Mouse (Mus musculus) ES-Bruce4 (cell line): ENCODE measurements around the gene Plcxd2. TPM values are rescaled to one million over a fixed set of nuclear protein-coding genes. Genes with fewer than 3 reads are reported as not detected.

Experiments used
- H3K27ac ChIP-seq: 2 replicates; pipeline ENCODE4 v1.5.1; 2012; ENCODE audit warnings: low read length, inconsistent platforms; ENCODE audit not compliant: insufficient read depth
- H3K27me3 ChIP-seq: 2 replicates; pipeline ENCODE4 v1.6.1; 2012; ENCODE audit warnings: mild to moderate bottlenecking, low read length, inconsistent platforms; ENCODE audit not compliant: control insufficient read depth, poor library complexity, insufficient read depth, severe bottlenecking
- H3K36me3 ChIP-seq: 2 replicates; pipeline ENCODE4 v1.6.1; 2012; ENCODE audit warnings: inconsistent platforms, mild to moderate bottlenecking, low read length, moderate library complexity; ENCODE audit not compliant: control insufficient read depth, poor library complexity, insufficient read depth, severe bottlenecking
- H3K4me1 ChIP-seq: one replicate; pipeline ENCODE4 v1.8.1; 2011; ENCODE audit warnings: low read length; ENCODE audit not compliant: control insufficient read depth, insufficient read depth
- H3K4me3 ChIP-seq: 2 replicates; pipeline ENCODE4 v1.5.1; 2011; ENCODE audit warnings: low read depth, mild to moderate bottlenecking, low read length
- H3K9ac ChIP-seq: 2 replicates; pipeline ENCODE4 v1.6.1; 2012; ENCODE audit warnings: low read depth, mild to moderate bottlenecking, inconsistent platforms; ENCODE audit not compliant: poor library complexity, severe bottlenecking
- H3K9me3 ChIP-seq: replicated peaks from 2 replicates; pipeline ENCODE4 v1.6.1; 2012; ENCODE audit warnings: mild to moderate bottlenecking, low read length, inconsistent platforms; ENCODE audit not compliant: control insufficient read depth, poor library complexity, insufficient read depth, severe bottlenecking
- CTCF ChIP-seq: IDR thresholded peaks from one replicate; pipeline ENCODE4 v1.8.1; 2011; ENCODE audit warnings: low read depth, low read length
- EP300 ChIP-seq: IDR thresholded peaks from 2 replicates; pipeline ENCODE4 v1.6.1; 2011; ENCODE audit warnings: low read depth, low read length; ENCODE audit not compliant: insufficient read depth
- POLR2A ChIP-seq: IDR thresholded peaks from one replicate; pipeline ENCODE4 v1.8.1; 2011; ENCODE audit warnings: low read length; ENCODE audit not compliant: insufficient read depth
- polyA plus RNA-seq: library from polyadenylated mRNA; stranded (reverse); fragments of >200 nt; gene quantifications from 2 replicates; pipeline ENCODE4 v1.2.4, GENCODE M21; 2011; ENCODE audit warnings: low read depth; ENCODE audit not compliant: missing spikeins, insufficient read depth, insufficient read length

The Plcxd2 gene
- polyA plus RNA-seq, 1 experiment = 3.3 TPM

GRCm38 (mm10) chr16:45998231-45998630 is 11.8 kb downstream of the Plcxd2 start:
- Histone ChIP-seq H3K9me3 (no peaks in the 10 kb centered on the region), H3K4me3 (no peak overlapping the region), H3K9ac (no peak overlapping the region), H3K4me1 (no peaks in the 10 kb centered on the region), H3K27me3 (no peaks in the 10 kb centered on the region), H3K36me3 (no peaks in the 10 kb centered on the region), H3K27ac (no peak overlapping the region)
- TF ChIP-seq POLR2A (no peak), EP300 (no peak), CTCF (no peak)

- Histone ChIP-seq H3K4me1 (no peaks in the 10 kb centered on the region), H3K27me3 (no peaks in the 10 kb centered on the region), H3K27ac (no peak overlapping the region), H3K4me3 (no peak overlapping the region), H3K9me3 (no peaks in the 10 kb centered on the region), H3K9ac (no peak overlapping the region), H3K36me3 (no peaks in the 10 kb centered on the region)
- TF ChIP-seq POLR2A = no peak
- no peak for TF ChIP-seq CTCF
- TF ChIP-seq EP300 = no peak
Observed at GRCm38 (mm10) chr16:45990901-45991676, 18.9 kb downstream of the Plcxd2 start.

GRCm38 (mm10) chr16:45986236-45986635 is 23.8 kb downstream of the Plcxd2 start:
- H3K36me3 ChIP-seq = no peaks in the 10 kb centered on the region
- H3K27ac ChIP-seq = no peak overlapping the region
- no peak for TF ChIP-seq EP300
- TF ChIP-seq POLR2A = no peak
- no peak for TF ChIP-seq CTCF
- H3K4me3 ChIP-seq = no peak overlapping the region
- no peaks in the 10 kb centered on the region for H3K27me3 ChIP-seq
- no peaks in the 10 kb centered on the region for H3K4me1 ChIP-seq
- H3K9me3 ChIP-seq = no peaks in the 10 kb centered on the region
- no peak overlapping the region for H3K9ac ChIP-seq

DNA sequence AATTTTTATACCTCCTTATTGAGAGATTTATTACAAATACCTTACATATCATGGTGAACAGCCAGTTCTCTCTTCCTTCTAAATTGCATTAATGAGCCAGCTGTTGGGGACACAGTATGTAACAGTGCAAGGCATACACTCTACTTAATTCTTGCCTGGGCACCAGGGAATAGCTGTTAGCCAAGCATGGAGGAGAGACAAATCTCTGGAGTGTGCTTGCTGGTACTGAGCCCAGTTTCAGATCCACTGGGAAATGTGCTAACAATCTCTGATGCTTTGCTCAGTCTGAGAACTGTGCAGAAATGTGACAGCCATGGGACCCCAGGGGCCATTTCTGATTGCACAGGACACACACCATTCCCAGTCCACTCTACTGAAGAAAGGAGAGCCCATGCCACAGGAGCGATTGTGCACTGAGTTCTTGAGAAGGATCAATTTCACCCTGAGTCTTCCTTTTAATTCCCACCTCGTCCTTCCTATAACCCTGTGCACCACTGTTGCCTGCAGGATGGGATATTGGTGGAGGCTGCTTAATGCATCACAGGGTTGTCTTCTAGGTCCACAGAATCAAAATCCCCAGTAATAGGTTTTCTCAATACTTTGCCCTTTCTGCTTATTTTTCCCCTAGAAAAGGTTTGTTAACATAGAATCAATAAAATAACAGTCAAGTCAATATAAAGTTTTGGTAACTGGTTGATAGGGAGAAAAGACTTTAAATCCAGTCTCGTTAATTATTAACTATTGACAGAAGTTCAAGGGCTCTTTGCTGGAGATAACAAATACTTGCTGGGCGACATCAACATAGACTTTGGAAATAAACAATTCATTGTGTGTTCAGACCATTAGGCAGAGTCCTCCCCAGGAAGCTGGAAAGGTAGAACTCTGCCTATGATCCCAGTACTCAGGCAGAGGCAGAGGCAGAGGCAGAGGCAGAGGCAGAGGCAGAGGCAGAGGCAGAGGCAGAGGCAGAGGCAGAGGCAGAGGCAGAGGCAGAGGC is 25.1 kb downstream of the Plcxd2 start:
- Histone ChIP-seq H3K4me1 (no peaks in the 10 kb centered on the region), H3K9me3 (no peaks in the 10 kb centered on the region), H3K9ac (no peak overlapping the region), H3K4me3 (no peak overlapping the region), H3K27me3 (no peaks in the 10 kb centered on the region), H3K27ac (no peak overlapping the region), H3K36me3 (no peaks in the 10 kb centered on the region)
- no peak for TF ChIP-seq EP300
- TF ChIP-seq CTCF = no peak
- no peak for TF ChIP-seq POLR2A

- Histone ChIP-seq H3K4me3 (no peak overlapping the region), H3K9ac (no peak overlapping the region), H3K36me3 (no peaks in the 10 kb centered on the region), H3K27ac (no peak overlapping the region), H3K9me3 (no peaks in the 10 kb centered on the region), H3K27me3 (no peaks in the 10 kb centered on the region), H3K4me1 (no peaks in the 10 kb centered on the region)
- no peak for TF ChIP-seq EP300
- TF ChIP-seq POLR2A = no peak
- TF ChIP-seq CTCF = no peak
Observed at GRCm38 (mm10) chr16:45976251-45976650, 33.8 kb downstream of the Plcxd2 start.
